Mouse (Mus musculus): Measurements from ENCODE around the gene Rps15a. TPM values are rescaled to one million over a fixed set of nuclear protein-coding genes. Genes with fewer than 3 reads are reported as not detected.

The Rps15a gene
- total and polyA plus RNA-seq, 3 experiments: 774 to 3,118 (median 2,996) TPM

DNA sequence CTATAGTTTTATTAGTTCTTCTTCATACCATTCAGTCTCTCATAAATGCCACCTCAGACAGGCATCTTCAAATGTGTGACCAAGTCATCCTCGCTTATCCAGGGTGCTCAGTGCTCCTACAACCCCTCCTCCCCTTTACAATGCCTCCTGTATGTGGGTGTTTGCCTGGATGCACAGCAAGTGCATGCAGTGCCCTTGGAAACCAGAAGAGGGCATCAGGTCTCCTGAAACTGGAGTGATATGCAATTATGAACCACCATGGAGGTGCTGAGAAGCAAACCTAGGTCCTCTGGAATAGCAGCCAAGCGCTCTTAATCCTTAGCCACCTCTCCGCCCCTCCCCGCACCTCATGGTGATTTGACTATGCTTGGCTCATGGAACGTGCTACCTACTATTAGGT, 36.9 kb downstream of the Rps15a start:
- H3K36me3 ChIP-seq (replicated peaks in 1 of 2; ENCODE audit: control insufficient read depth in 1 of 2, insufficient read depth in 1 of 2, low read length in 1 of 2): no peaks in the 10 kb centered on the region
- H3K4me1 ChIP-seq (ENCODE audit: control insufficient read depth in 1 of 2, insufficient read depth in 2 of 2): peaks cover 0 to 10% of the 10 kb centered on the region in 2 experiments; a peak in 2 of 4 replicates
- no peak overlapping the region for H3K4me2 ChIP-seq (ENCODE audit: insufficient read depth, low read depth, poor library complexity, severe bottlenecking)
- no peak overlapping the region for H3K27ac ChIP-seq (ENCODE audit: insufficient read depth, low read depth)
- no peak overlapping the region for H3K4me3 ChIP-seq (replicated peaks in 1 of 3; ENCODE audit: low read depth in 2 of 3, low read length in 2 of 3, poor library complexity in 1 of 3)
- no peak for DNase-seq (ENCODE audit: extremely low read depth)
- no peaks in the 10 kb centered on the region for H3K27me3 ChIP-seq (replicated peaks)
- no peaks in the 10 kb centered on the region for H3K79me2 ChIP-seq (replicated peaks; ENCODE audit: control insufficient read depth, extremely low read depth, insufficient read depth, poor library complexity, severe bottlenecking)
- TF ChIP-seq USF2 (conservative IDR thresholded peaks at IDR 0.05; ENCODE audit: low read depth, low read length) (no peak), SIN3A (IDR thresholded peaks at IDR 0.05; ENCODE audit: low read length) (no peak), MAFK (IDR thresholded peaks at IDR 0.05; ENCODE audit: insufficient replicate concordance, low read length) (no peak), TBP (conservative IDR thresholded peaks at IDR 0.05; ENCODE audit: low read depth, low read length) (no peak), EP300 (IDR thresholded peaks at IDR 0.05; ENCODE audit: low read length) (no peak), ELF1 (IDR thresholded peaks at IDR 0.05; ENCODE audit: low read depth, low read length) (no peak), CTCF (conservative IDR thresholded peaks at IDR 0.05 in 1 of 2, IDR thresholded peaks at IDR 0.05 in 1 of 2; ENCODE audit: low read depth in 2 of 2, low read length in 2 of 2) (peak; percentile 15 to 21; a peak in 3 of 4 replicates), SMC3 (IDR thresholded peaks at IDR 0.05; ENCODE audit: low read depth, low read length) (peak; percentile 19; the same call in 1 of the 2 replicates), MAZ (IDR thresholded peaks at IDR 0.05; ENCODE audit: low read depth, low read length) (no peak)
- no peak overlapping the region for H3K9ac ChIP-seq (ENCODE audit: insufficient read depth, low read depth)
- dilution Hi-C loops (cut with MboI; ENCODE audit: extremely low pct_ligation_motif_present, extremely low pct_unique_long_range_greater_than_20kb, low sequenced_read_pairs): no loop called here
- in situ Hi-C loops (cut with MboI; ENCODE audit: low pct_ligation_motif_present, low pct_unique_long_range_greater_than_20kb, low sequenced_read_pairs): no loop called here
- H3K9me3 ChIP-seq (replicated peaks; ENCODE audit: low read length): peaks cover 2% of the 10 kb centered on the region

DNA sequence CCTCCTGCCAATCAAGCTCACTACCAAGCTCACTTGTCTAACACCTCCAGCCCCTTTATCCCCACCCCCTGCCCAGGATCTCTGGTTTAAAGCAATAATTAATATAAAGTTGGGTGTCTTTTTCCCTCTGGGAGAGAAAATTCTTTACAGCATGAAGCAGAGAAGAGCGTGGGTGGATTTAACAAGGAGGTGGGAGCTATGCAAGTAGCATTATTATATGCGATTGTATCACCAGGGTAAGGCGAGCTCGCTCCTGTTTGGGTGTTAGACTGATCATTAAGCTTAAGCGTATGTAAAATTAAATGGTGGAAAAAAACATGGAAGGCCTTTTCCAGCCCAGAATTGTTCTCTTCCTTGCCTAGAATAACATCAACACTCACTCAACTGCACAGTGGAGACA, 48.7 kb downstream of the Rps15a start:
- Histone ChIP-seq H3K4me3 (replicated peaks in 1 of 3; ENCODE audit: low read depth in 2 of 3, low read length in 2 of 3, poor library complexity in 1 of 3) (no peak overlapping the region), H3K27ac (ENCODE audit: insufficient read depth, low read depth) (no peak overlapping the region), H3K79me2 (replicated peaks; ENCODE audit: control insufficient read depth, extremely low read depth, insufficient read depth, poor library complexity, severe bottlenecking) (no peaks in the 10 kb centered on the region), H3K9ac (ENCODE audit: insufficient read depth, low read depth) (no peak overlapping the region), H3K9me3 (replicated peaks; ENCODE audit: low read length) (no peaks in the 10 kb centered on the region), H3K27me3 (replicated peaks) (no peaks in the 10 kb centered on the region), H3K4me2 (ENCODE audit: insufficient read depth, low read depth, poor library complexity, severe bottlenecking) (no peak overlapping the region), H3K4me1 (ENCODE audit: control insufficient read depth in 1 of 2, insufficient read depth in 2 of 2) (no peaks in the 10 kb centered on the region), H3K36me3 (replicated peaks in 1 of 2; ENCODE audit: control insufficient read depth in 1 of 2, insufficient read depth in 1 of 2, low read length in 1 of 2) (no peaks in the 10 kb centered on the region)
- TF ChIP-seq MAFK (IDR thresholded peaks at IDR 0.05; ENCODE audit: insufficient replicate concordance, low read length): no peak
- TF ChIP-seq CHD1 (IDR thresholded peaks at IDR 0.05; ENCODE audit: low read depth, low read length): no peak
- TF ChIP-seq USF1 (IDR thresholded peaks at IDR 0.05; ENCODE audit: low read depth, low read length): no peak
- no peak for TF ChIP-seq BHLHE40 (IDR thresholded peaks at IDR 0.05; ENCODE audit: low read depth, low read length)
- no peak for TF ChIP-seq ELF1 (IDR thresholded peaks at IDR 0.05; ENCODE audit: low read depth, low read length)
- TF ChIP-seq CHD2 (IDR thresholded peaks at IDR 0.05; ENCODE audit: low read length): no peak
- DNase-seq (ENCODE audit: extremely low read depth): no peak
- dilution Hi-C loops (cut with MboI; ENCODE audit: extremely low pct_ligation_motif_present, extremely low pct_unique_long_range_greater_than_20kb, low sequenced_read_pairs) (no loop called here), in situ Hi-C loops (cut with MboI; ENCODE audit: low pct_ligation_motif_present, low pct_unique_long_range_greater_than_20kb, low sequenced_read_pairs) (no loop called here)

DNA sequence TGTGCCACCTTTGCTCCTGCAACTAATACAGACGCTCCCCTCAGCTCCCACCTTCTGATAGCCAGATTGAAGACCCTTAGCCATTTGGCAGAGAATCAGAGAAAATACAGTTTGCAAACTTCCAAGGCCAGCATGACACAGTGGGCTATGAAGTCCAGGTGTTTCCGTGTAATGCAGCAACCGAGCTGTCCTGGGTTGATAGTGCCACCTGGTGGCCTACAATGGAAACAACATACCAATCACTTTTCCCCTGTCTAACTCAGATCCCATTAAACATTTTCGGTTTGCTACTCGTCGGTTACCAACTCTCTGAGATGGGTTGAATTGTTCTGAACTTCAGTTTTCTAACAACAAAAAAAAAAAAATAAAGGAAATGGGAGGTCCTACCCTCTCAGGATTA, 59.7 kb downstream of the Rps15a start:
- H3K9ac ChIP-seq (ENCODE audit: insufficient read depth, low read depth): no peak overlapping the region
- no peaks in the 10 kb centered on the region for H3K79me2 ChIP-seq (replicated peaks; ENCODE audit: control insufficient read depth, extremely low read depth, insufficient read depth, poor library complexity, severe bottlenecking)
- TF ChIP-seq PAX5 (IDR thresholded peaks at IDR 0.05; ENCODE audit: low read length): no peak
- TF ChIP-seq RAD21 (IDR thresholded peaks at IDR 0.05; ENCODE audit: low read depth, low read length): peak; percentile 49
- TF ChIP-seq MAX (IDR thresholded peaks at IDR 0.05; ENCODE audit: low read length): no peak
- TF ChIP-seq CTCF (conservative IDR thresholded peaks at IDR 0.05 in 1 of 2, IDR thresholded peaks at IDR 0.05 in 1 of 2; ENCODE audit: low read depth in 2 of 2, low read length in 2 of 2): peak; percentile 34 to 55; a peak in 2 of 4 replicates
- peak; percentile 45 for TF ChIP-seq SMC3 (IDR thresholded peaks at IDR 0.05; ENCODE audit: low read depth, low read length)
- peaks cover 16% of the 10 kb centered on the region for H3K9me3 ChIP-seq (replicated peaks; ENCODE audit: low read length)
- H3K4me3 ChIP-seq (replicated peaks in 1 of 3; ENCODE audit: low read depth in 2 of 3, low read length in 2 of 3, poor library complexity in 1 of 3): no peak overlapping the region
- in situ Hi-C loops (cut with MboI; ENCODE audit: low pct_ligation_motif_present, low pct_unique_long_range_greater_than_20kb, low sequenced_read_pairs): no loop called here
- no peak overlapping the region for H3K27ac ChIP-seq (ENCODE audit: insufficient read depth, low read depth)
- H3K36me3 ChIP-seq (replicated peaks in 1 of 2; ENCODE audit: control insufficient read depth in 1 of 2, insufficient read depth in 1 of 2, low read length in 1 of 2): no peaks in the 10 kb centered on the region
- no peak for DNase-seq (ENCODE audit: extremely low read depth)
- H3K4me1 ChIP-seq (ENCODE audit: control insufficient read depth in 1 of 2, insufficient read depth in 2 of 2): peaks cover 0 to 4% of the 10 kb centered on the region in 2 experiments; a peak in 2 of 4 replicates
- dilution Hi-C loops (cut with MboI; ENCODE audit: extremely low pct_ligation_motif_present, extremely low pct_unique_long_range_greater_than_20kb, low sequenced_read_pairs): no loop called here
- no peak overlapping the region for H3K4me2 ChIP-seq (ENCODE audit: insufficient read depth, low read depth, poor library complexity, severe bottlenecking)
- peaks cover 5% of the 10 kb centered on the region for H3K27me3 ChIP-seq (replicated peaks)
